Comparison of ENCODE assay signal across 19 mouse cellular contexts in genomic region chr19:54691861-54692260, GRCm38 (mm10).
"Had no signal": no experiment of that assay in that cellular context is flagged by ENCODE, and none has a peak within 500 bp of the region (broad histone marks: within the 10 kb centered on the region; RNA-seq: fewer than 3 reads in every experiment).

No protein-coding gene starts in this region.

- H3K36me3 ChIP-seq: lung, embryonic 15.5 days; midbrain, embryonic 13.5 days; midbrain, embryonic 15.5 days; neural tube, embryonic 13.5 days; neural tube, embryonic 15.5 days; stomach, embryonic 15.5 days had no signal

- DNase-seq: liver, postnatal 0 days; lung, adult 2 months; lung, postnatal 14 days; lung, postnatal 36 days; retina, postnatal 1 day; right cerebral cortex, adult 18-20 months; thymus, adult 2 months; thymus, postnatal 25 days; thymus, postnatal 4 days had no signal

- H3K27me3 ChIP-seq: lung, embryonic 15.5 days; megakaryocyte, embryonic 14.5 days; midbrain, embryonic 13.5 days; midbrain, embryonic 15.5 days; neural tube, embryonic 13.5 days; neural tube, embryonic 15.5 days; stomach, embryonic 15.5 days had no signal

- H3K4me1 ChIP-seq: lung, embryonic 15.5 days; megakaryocyte, embryonic 14.5 days; midbrain, embryonic 13.5 days; midbrain, embryonic 15.5 days; neural tube, embryonic 13.5 days; neural tube, embryonic 15.5 days; stomach, embryonic 15.5 days had no signal

- H3K4me3 ChIP-seq: lung, embryonic 15.5 days; megakaryocyte, embryonic 14.5 days; midbrain, embryonic 13.5 days; midbrain, embryonic 15.5 days; neural tube, embryonic 13.5 days; neural tube, embryonic 15.5 days; stomach, embryonic 15.5 days had no signal

- H3K4me2 ChIP-seq: lung, embryonic 15.5 days; midbrain, embryonic 11.5 days; midbrain, embryonic 13.5 days; midbrain, embryonic 15.5 days; neural tube, embryonic 13.5 days; neural tube, embryonic 15.5 days; stomach, embryonic 15.5 days had no signal

- H3K27ac ChIP-seq: lung, embryonic 15.5 days; macrophage; midbrain, embryonic 13.5 days; midbrain, embryonic 15.5 days; neural tube, embryonic 13.5 days; neural tube, embryonic 15.5 days; stomach, embryonic 15.5 days; stomach, postnatal 0 days had no signal
